Mouse (Mus musculus) MEL (cell line): ENCODE measurements at regions not wholly inside any gene's neighbourhood (a gene's known extent, or its start where the extent isn't known, plus 50 kb on each side); places are given as distances from the start of the nearest gene placed in this dataset.

Experiments
- CTCF ChIP-seq, 3 experiments: IDR thresholded peaks in 2 of 3; conservative IDR thresholded peaks in 1 of 3; 2 replicates each; pipeline ENCODE4 v1.5.1; 2011 to 2012; ENCODE audit warnings: low read length in 3 of 3, low read depth in 2 of 3, mild to moderate bottlenecking in 2 of 3, improper control_type of control experiment in 1 of 3, inconsistent platforms in 1 of 3, mixed read lengths in 1 of 3, moderate library complexity in 1 of 3; ENCODE audit not compliant: control insufficient read depth in 1 of 3, insufficient read depth in 1 of 3, poor library complexity in 1 of 3, severe bottlenecking in 1 of 3
- ETS1 ChIP-seq: IDR thresholded peaks from 2 replicates; pipeline ENCODE4 v1.6.1; 2012; ENCODE audit warnings: low read depth, mild to moderate bottlenecking, inconsistent platforms, low read length, improper control_type of control experiment, moderate library complexity
- MAFK ChIP-seq: IDR thresholded peaks from 2 replicates; pipeline ENCODE4 v1.6.1; 2011; ENCODE audit warnings: low read depth, mild to moderate bottlenecking, low read length, improper control_type of control experiment, borderline replicate concordance
- MAX ChIP-seq: IDR thresholded peaks from 2 replicates; pipeline ENCODE4 v1.6.1; 2011; ENCODE audit warnings: low read length, improper control_type of control experiment
- NELFE ChIP-seq: IDR thresholded peaks from 2 replicates; pipeline ENCODE4 v1.6.1; 2011; ENCODE audit warnings: low read depth, low read length, improper control_type of control experiment
- POLR2A ChIP-seq, 2 experiments: IDR thresholded peaks; 2 replicates each; pipeline ENCODE4 v1.6.1; 2011 to 2012; ENCODE audit warnings: low read length in 2 of 2, mild to moderate bottlenecking in 2 of 2, control low read depth in 1 of 2, improper control_type of control experiment in 1 of 2, low read depth in 1 of 2, moderate library complexity in 1 of 2; ENCODE audit not compliant: control insufficient read depth in 1 of 2, insufficient read depth in 1 of 2, poor library complexity in 1 of 2
- POLR2AphosphoS2 ChIP-seq: IDR thresholded peaks from 2 replicates; pipeline ENCODE4 v1.6.1; 2011; ENCODE audit warnings: low read length, improper control_type of control experiment
- TCF12 ChIP-seq: IDR thresholded peaks from 2 replicates; pipeline ENCODE4 v1.6.1; 2014; ENCODE audit warnings: low read depth, mild to moderate bottlenecking, inconsistent platforms, low read length, improper control_type of control experiment, moderate library complexity
- ZNF384 ChIP-seq: IDR thresholded peaks from 2 replicates; pipeline ENCODE4 v1.6.1; 2012; ENCODE audit warnings: low read depth, mild to moderate bottlenecking, inconsistent platforms, low read length, improper control_type of control experiment

- no peak for TF ChIP-seq ZNF384
- TF ChIP-seq TCF12 = no peak
- TF ChIP-seq CTCF (IDR thresholded peaks at IDR 0.05 in 2 of 3, conservative IDR thresholded peaks at IDR 0.05 in 1 of 3; ENCODE audit: control insufficient read depth in 1 of 3, insufficient read depth in 1 of 3, low read depth in 2 of 3, low read length in 3 of 3, poor library complexity in 1 of 3, severe bottlenecking in 1 of 3) = no peak
- TF ChIP-seq ETS1 = no peak
- no peak for TF ChIP-seq POLR2A (IDR thresholded peaks at IDR 0.05; ENCODE audit: control insufficient read depth in 1 of 2, insufficient read depth in 1 of 2, low read depth in 1 of 2, low read length in 2 of 2, poor library complexity in 1 of 2)
- TF ChIP-seq NELFE = no peak
- TF ChIP-seq MAFK = no peak
- no peak for TF ChIP-seq MAX
- TF ChIP-seq POLR2AphosphoS2 = no peak
Measured at GRCm38 (mm10) chr6:67145969-67146368, 92.0 kb upstream of the Serbp1 start.
